Mouse (Mus musculus) bone marrow macrophage, adult 2 months (primary cell): ENCODE data around the gene Lrig2.

Experiments
- CTCF ChIP-seq: IDR thresholded peaks from 2 replicates; pipeline ENCODE4 v1.5.1; 2012; ENCODE audit warnings: low read depth, mild to moderate bottlenecking, low read length, moderate library complexity
- POLR2A ChIP-seq: IDR thresholded peaks from 2 replicates; pipeline ENCODE4 v1.6.1; 2012; ENCODE audit warnings: mild to moderate bottlenecking, low read depth, low read length, borderline replicate concordance

GRCm38 (mm10) chr3:104401176-104401575, 110.5 kb downstream of the Lrig2 start:
- TF ChIP-seq CTCF (no peak), POLR2A (no peak)
